Mouse (Mus musculus): Measurements from ENCODE around the gene Map2k6. TPM values are rescaled to one million over a fixed set of nuclear protein-coding genes. Genes with fewer than 3 reads are reported as not detected.

Map2k6 gene
- polyA plus RNA-seq, 1 experiment from 2014 or later = 39.5 TPM

DNA sequence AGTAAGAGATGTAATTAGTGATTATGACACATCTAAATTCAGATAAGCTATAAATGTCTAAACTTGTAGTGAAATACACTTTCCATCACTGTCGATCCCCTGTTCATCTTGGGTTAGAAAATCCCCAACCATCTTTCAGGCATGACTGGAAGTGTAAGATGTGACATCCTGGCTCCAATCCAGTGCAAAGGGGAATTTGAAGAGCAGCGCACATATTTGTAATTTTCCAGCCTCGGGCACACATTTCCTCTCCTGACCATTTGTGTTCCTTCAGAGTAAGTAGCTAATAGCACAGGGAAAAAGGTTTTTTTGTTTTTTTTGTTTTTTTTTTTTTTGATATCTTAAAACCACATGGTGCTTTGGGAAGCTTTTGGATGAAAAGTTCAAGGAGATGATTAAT, 146.5 kb downstream of the Map2k6 start:
- WGBS = 87% methylated on average over 3 of the region's 3 CpGs
- ATAC-seq (ENCODE audit: low FRiP score) = no peak
- Histone ChIP-seq H3K27ac (no peak overlapping the region), H3K9me3 (no peaks in the 10 kb centered on the region), H3K36me3 (replicated peaks) (no peaks in the 10 kb centered on the region), H3K27me3 (no peaks in the 10 kb centered on the region), H3K9ac (no peak overlapping the region), H3K4me3 (replicated peaks) (no peak overlapping the region), H3K4me2 (no peak overlapping the region), H3K4me1 (no peaks in the 10 kb centered on the region)

DNA sequence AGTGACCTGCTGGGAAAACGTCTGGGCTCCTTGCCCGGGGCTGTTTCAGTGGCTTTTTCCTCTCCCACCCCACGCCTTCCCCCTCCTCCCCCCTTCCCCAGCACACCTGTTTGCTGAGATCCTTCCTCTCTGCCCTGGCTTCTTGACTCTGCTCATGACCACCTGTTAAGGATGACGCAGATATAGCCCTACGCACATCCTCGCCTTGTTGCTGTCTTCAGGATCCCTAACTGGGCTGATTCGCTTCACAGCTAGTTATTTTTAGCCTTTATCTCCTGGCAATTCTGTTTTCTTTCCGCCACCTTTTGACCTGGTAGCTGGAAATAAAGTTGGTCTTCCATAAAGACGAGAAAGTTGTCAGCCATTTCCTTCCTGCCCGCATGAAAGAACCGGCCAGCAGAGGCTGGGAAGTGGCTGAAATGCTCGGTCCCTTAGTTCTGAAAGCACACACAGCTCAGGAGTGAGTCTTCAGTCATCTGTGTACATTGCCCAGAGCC, 152.6 kb downstream of the Map2k6 start:
- Histone ChIP-seq H3K4me1 (no peaks in the 10 kb centered on the region), H3K4me3 (replicated peaks) (no peak overlapping the region), H3K4me2 (no peak overlapping the region), H3K27ac (no peak overlapping the region), H3K36me3 (replicated peaks) (no peaks in the 10 kb centered on the region), H3K9me3 (no peaks in the 10 kb centered on the region), H3K9ac (no peak overlapping the region), H3K27me3 (no peaks in the 10 kb centered on the region)
- WGBS = 85% methylated on average over 12 of the region's 12 CpGs
- no peak for ATAC-seq (ENCODE audit: low FRiP score)

DNA sequence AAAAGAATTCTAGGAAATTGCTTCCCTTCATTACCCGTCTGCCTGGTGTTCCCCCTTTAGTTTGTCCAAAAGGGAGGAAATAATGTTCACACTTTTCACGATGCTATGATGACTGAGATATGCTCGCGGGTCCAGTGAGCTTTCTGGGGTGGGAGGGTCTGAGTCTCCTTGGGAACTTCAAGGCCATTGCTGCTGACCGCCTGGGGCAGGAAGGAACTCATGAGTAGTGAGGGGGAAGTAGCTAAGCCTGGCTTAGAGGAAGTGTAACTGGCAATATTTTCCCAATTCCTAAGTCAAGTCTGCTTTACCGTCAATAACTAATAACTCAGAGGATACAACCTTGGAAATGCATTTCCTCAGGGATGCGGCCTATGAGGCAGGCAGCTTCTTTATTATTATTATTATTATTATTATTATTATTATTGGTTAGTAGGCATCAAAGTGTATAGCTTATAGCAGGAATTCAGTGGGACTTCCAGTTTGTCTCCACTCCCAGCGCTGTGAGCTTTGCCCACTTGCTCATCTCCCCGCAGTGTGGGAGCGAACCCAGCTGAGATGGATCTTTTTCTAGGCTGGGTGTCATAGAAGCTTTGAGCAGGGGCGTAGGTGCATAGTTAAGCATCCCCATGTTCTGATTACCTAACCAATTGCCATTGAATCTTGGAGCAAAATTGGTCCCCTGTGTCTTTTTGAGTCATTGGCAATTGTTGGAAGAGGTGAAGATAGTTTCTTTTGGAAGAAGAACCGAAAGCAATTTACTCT, 163.6 kb downstream of the Map2k6 start:
- Histone ChIP-seq H3K4me2 (no peak overlapping the region), H3K27ac (no peak overlapping the region), H3K4me1 (no peaks in the 10 kb centered on the region), H3K9me3 (no peaks in the 10 kb centered on the region), H3K27me3 (no peaks in the 10 kb centered on the region), H3K4me3 (replicated peaks) (no peak overlapping the region), H3K9ac (no peak overlapping the region), H3K36me3 (replicated peaks) (no peaks in the 10 kb centered on the region)
- no peak for ATAC-seq (ENCODE audit: low FRiP score)
- 91% methylated on average over 12 of the region's 12 CpGs for WGBS

DNA sequence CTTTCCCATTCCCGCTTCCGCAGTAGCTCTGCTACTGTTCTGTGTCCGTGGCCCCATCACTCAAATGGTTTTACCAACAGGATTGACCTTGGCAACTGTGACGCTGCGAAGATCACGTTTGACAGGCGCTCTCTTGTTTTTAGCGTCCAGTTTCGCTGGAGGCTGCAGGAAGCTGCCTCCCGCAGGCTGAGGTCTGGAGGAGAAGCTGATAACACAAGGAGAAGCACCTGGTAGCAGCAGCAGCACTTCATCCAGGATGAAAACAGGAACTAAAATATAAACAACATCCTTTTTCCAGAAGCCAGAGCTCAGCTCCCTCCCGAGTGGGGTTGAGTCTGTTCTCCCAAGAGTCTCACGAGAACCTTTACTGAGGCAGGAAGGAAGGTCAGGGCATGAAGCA, 164.3 kb downstream of the Map2k6 start:
- no peak for ATAC-seq (ENCODE audit: low FRiP score)
- 80% methylated on average over 12 of the region's 12 CpGs for WGBS
- H3K4me2 ChIP-seq = no peak overlapping the region
- H3K27ac ChIP-seq = no peak overlapping the region
- H3K9me3 ChIP-seq = no peaks in the 10 kb centered on the region
- no peaks in the 10 kb centered on the region for H3K27me3 ChIP-seq
- H3K9ac ChIP-seq = no peak overlapping the region
- no peaks in the 10 kb centered on the region for H3K4me1 ChIP-seq
- H3K36me3 ChIP-seq (replicated peaks) = no peaks in the 10 kb centered on the region
- H3K4me3 ChIP-seq (replicated peaks) = no peak overlapping the region

DNA sequence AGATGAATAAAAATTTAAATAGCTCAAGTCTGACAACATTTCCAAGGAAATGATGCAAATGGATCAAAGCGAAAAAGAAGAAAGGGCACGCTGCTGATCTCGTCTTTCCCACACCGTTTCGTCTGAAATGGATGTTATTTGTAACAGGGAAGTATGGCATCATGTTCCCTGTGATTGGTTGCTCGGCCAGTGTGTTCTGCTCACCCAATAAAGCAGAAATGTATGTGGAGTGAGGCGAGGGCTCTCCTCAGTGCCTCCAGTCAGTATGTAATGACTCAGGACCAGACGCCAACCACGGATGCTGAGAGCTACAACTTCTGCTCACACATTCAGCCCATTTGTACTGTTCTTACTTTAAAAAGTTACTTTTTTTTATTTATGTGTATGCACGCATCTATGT, 164.9 kb downstream of the Map2k6 start:
- H3K9me3 ChIP-seq = no peaks in the 10 kb centered on the region
- H3K4me1 ChIP-seq = no peaks in the 10 kb centered on the region
- no peak overlapping the region for H3K27ac ChIP-seq
- H3K4me2 ChIP-seq = no peak overlapping the region
- WGBS = 88% methylated on average over 10 of the region's 10 CpGs
- no peaks in the 10 kb centered on the region for H3K36me3 ChIP-seq (replicated peaks)
- no peak overlapping the region for H3K9ac ChIP-seq
- H3K27me3 ChIP-seq = no peaks in the 10 kb centered on the region
- no peak for ATAC-seq (ENCODE audit: low FRiP score)
- H3K4me3 ChIP-seq (replicated peaks) = no peak overlapping the region

DNA sequence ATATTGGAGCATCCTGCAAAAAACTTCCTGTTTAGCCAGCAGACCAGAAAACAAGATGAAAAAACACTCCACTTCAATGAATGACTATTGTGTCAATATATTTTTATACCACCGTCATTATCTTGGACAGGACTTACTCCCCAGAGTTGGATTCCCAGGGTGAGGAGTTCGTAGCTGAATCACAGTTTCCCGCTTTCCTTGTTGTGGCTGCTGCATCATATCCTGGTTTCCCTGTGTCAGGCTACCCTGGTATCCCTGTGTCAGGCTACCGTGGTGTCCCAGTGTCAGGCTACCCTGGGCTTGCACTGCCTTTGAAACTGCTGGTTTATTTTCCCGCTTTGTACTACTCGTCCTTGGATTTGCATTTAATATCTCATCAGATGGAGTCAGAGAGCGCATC, 167.4 kb downstream of the Map2k6 start:
- H3K4me2 ChIP-seq = no peak overlapping the region
- H3K4me3 ChIP-seq (replicated peaks) = no peak overlapping the region
- ATAC-seq (ENCODE audit: low FRiP score) = no peak
- H3K36me3 ChIP-seq (replicated peaks) = no peaks in the 10 kb centered on the region
- H3K9me3 ChIP-seq = no peaks in the 10 kb centered on the region
- no peak overlapping the region for H3K9ac ChIP-seq
- no peaks in the 10 kb centered on the region for H3K4me1 ChIP-seq
- no peaks in the 10 kb centered on the region for H3K27me3 ChIP-seq
- WGBS = 89% methylated on average over 7 of the region's 7 CpGs
- no peak overlapping the region for H3K27ac ChIP-seq

DNA sequence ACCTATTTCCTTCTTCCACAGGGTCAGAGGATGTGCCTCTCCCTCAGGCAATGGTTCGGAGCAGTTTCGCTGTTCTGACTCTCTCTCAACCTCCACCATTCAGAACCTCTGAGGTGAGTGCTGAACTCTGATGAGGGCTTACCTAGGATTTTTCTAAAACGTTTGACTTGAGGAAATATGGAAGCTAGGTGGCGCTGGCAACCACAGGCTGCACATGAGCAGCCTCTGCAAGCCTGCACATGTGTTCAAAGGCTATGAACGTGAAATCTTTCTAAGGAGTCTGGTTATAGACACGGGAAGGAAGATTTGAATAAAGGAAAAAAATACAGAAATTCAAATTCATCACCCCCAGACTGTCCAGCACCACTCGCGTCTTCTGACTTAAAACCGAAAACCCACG, 173.6 kb downstream of the Map2k6 start:
- no peak overlapping the region for H3K4me2 ChIP-seq
- H3K9me3 ChIP-seq = no peaks in the 10 kb centered on the region
- WGBS = 57% methylated on average over 10 of the region's 10 CpGs
- 0 out of 2 replicates have a peak, but pooled peaks have one; percentile 27 for ATAC-seq (ENCODE audit: low FRiP score)
- H3K27me3 ChIP-seq = no peaks in the 10 kb centered on the region
- no peak overlapping the region for H3K9ac ChIP-seq
- H3K4me3 ChIP-seq (replicated peaks) = no peak overlapping the region
- H3K27ac ChIP-seq = no peak overlapping the region
- H3K4me1 ChIP-seq = peaks cover 2% of the 10 kb centered on the region; the same call in 1 of the 2 replicates
- H3K36me3 ChIP-seq (replicated peaks) = no peaks in the 10 kb centered on the region

Other genes with a start within 250 kb of the Map2k6 start
- gene Abca9, start 230.9 kb upstream of the Map2k6 start, polyA plus RNA-seq (2016; fragmentation: Nextera tagmentation; extraction: Ambion mirVana) = 2.8 and 3.2 TPM in 2 replicates
- gene Abca6, start 147.3 kb upstream of the Map2k6 start, polyA plus RNA-seq (2016; fragmentation: Nextera tagmentation; extraction: Ambion mirVana) = 0.04 and 0.24 TPM in 2 replicates
- 3.8 and 4.4 TPM in 2 replicates for gene Abca5, start 61.4 kb upstream of the Map2k6 start, polyA plus RNA-seq (2016; fragmentation: Nextera tagmentation; extraction: Ambion mirVana)

All from forebrain, embryonic 12.5 days (tissue).